Mouse (Mus musculus) liver, adult 2 months (tissue): ENCODE measurements around the gene Atp13a1. TPM values are rescaled to one million over a fixed set of nuclear protein-coding genes. Genes with fewer than 3 reads are reported as not detected.

Source experiments
- DNase-seq: peaks from one replicate; pipeline ENCODE4 v3.0.0-alpha.2; 2011; ENCODE audit warnings: low read depth, low spot score; ENCODE audit errors: extremely low read depth
- H3K27ac ChIP-seq: fragments of 200-500 bp; replicated peaks from 2 replicates; pipeline ENCODE4 v1.5.1; 2012; ENCODE audit warnings: low read depth, mild to moderate bottlenecking, control low read depth, inconsistent platforms, low read length; ENCODE audit not compliant: insufficient read depth
- H3K27me3 ChIP-seq: fragments of 200-500 bp; 2 replicates; pipeline ENCODE4 v1.6.1; 2012; ENCODE audit warnings: mild to moderate bottlenecking, moderate library complexity, low read length, inconsistent platforms; ENCODE audit not compliant: control insufficient read depth, insufficient read depth
- H3K36me3 ChIP-seq: fragments of 200-500 bp; 2 replicates; pipeline ENCODE4 v1.6.1; 2012; ENCODE audit warnings: low read length, inconsistent platforms; ENCODE audit not compliant: control insufficient read depth, insufficient read depth
- H3K4me1 ChIP-seq: fragments of 200-500 bp; 2 replicates; pipeline ENCODE4 v1.6.1; 2011; ENCODE audit warnings: low read length; ENCODE audit not compliant: control insufficient read depth, insufficient read depth
- H3K4me3 ChIP-seq: fragments of 200-500 bp; 2 replicates; pipeline ENCODE4 v1.5.1; 2011; ENCODE audit warnings: low read depth, mild to moderate bottlenecking, control low read depth, low read length, moderate library complexity; ENCODE audit not compliant: insufficient read depth
- H3K79me2 ChIP-seq: fragments of 200-500 bp; 2 replicates; pipeline ENCODE4 v1.6.1; 2012; ENCODE audit warnings: inconsistent platforms, mild to moderate bottlenecking, low read length, moderate library complexity; ENCODE audit not compliant: control insufficient read depth, insufficient read depth
- H3K9ac ChIP-seq: fragments of 200-500 bp; 2 replicates; pipeline ENCODE4 v1.6.1; 2012; ENCODE audit warnings: low read depth, mild to moderate bottlenecking, control low read depth, inconsistent platforms, low read length
- CTCF ChIP-seq: fragments of 200-500 bp; IDR thresholded peaks from 2 replicates; pipeline ENCODE4 v1.5.1; 2011; ENCODE audit warnings: low read depth, low read length, control low read depth
- POLR2A ChIP-seq: fragments of 200-500 bp; IDR thresholded peaks from 2 replicates; pipeline ENCODE4 v1.6.1; 2011; ENCODE audit warnings: low read length, control low read depth; ENCODE audit not compliant: insufficient read depth; ENCODE audit errors: extremely low read depth
- WGBS: fragments of 180-500 bp; shearing (Covaris S2); methylation state at CpG from one replicate; pipeline ENCODE4 v1.1.7; 2018; 5-methylcytosine and 5-hydroxymethylcytosine counted together
- polyA plus RNA-seq: library from polyadenylated mRNA; depleted of rRNA; stranded (reverse); fragments of >200 nt; gene quantifications from 2 replicates; pipeline ENCODE4 v1.2.3, GENCODE M21; 2012
- total RNA-seq: library from RNA; depleted of rRNA; stranded (reverse); fragments of >200 nt; gene quantifications from 2 replicates; pipeline ENCODE4 v1.2.3, GENCODE M21; 2014

Gene Atp13a1
- total and polyA plus RNA-seq, 2 experiments, result 19.4 to 60.1 TPM

DNA sequence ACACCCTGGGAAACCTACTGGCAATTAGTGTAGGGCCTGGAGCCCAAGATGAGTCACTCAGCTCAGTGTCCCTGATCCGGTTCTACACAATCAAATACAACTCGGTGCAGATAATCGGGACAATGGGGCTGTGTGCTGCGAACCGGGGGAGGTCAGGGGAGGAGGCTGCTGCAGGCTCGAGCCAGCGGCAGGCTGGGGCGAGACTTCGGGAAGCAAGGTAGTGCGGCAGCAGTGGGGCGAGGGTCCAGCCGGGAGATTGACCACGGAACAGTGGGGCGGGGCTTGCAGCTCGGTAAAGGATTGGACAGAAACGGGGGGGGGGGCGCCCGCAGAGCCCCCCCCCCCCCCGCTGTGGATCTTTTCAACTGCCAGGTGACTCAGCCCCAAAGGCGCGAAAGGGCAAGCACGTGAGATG, 31.0 kb downstream of the Atp13a1 start:
- Histone ChIP-seq H3K4me1 (peaks cover 6% of the 10 kb centered on the region; the same call in 1 of the 2 replicates), H3K9ac (peak overlapping the region; percentile 80), H3K79me2 (no peaks in the 10 kb centered on the region), H3K4me3 (peak overlapping the region; percentile 82), H3K27ac (no peak overlapping the region), H3K27me3 (no peaks in the 10 kb centered on the region), H3K36me3 (no peaks in the 10 kb centered on the region)
- 4% methylated on average over 17 of the region's 22 CpGs for WGBS
- DNase-seq, result no peak
- TF ChIP-seq CTCF (no peak), POLR2A (no peak)

DNA sequence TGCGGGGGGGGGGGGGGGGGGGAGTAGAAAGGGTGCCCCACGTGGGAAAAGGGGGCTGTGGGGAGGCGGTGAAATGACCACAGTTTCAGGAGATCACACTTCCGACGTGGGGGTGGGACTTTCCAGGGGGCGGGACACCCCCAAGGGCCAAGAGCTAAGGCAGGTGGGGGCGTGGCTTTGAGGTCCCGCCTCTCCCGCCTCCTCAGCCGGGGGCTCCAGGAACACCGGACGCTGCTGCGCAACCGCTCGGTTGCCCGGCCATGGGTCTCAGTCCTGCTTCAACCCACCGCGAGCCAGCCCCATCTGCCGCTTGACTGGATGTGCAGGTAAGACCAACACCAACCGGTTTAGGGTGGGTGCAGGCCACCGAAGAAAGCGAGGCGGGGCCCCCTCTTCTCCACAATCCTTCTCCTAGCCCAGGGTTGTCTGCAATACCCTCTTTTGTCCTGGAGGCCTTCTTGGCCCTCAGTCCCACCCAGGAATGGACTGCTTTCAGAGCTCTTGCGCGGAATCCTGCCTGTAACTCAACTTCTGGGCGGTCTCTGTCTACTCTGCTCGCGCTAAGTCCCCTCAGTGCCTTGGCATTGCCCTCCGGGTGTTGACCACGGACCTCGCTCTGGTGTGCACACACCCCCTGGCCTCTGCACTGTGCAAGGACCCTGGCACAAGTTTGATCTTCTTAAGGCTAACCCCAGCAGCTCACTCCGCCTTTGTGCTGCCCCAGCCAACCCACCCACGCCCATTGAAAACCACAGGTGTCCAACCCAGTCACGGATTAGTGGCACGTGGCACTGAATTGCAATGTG, 31.6 kb downstream of the Atp13a1 start, which contains the start of gene Lpar2:
TSS of gene Lpar2 (plus strand) at position 44 of the 806 bp plus-strand sequence.
- WGBS, result 16% methylated on average over 32 of the region's 35 CpGs
- H3K79me2 ChIP-seq, result no peaks in the 10 kb centered on the region
- TF ChIP-seq POLR2A (no peak), CTCF (no peak)
- H3K36me3 ChIP-seq, result no peaks in the 10 kb centered on the region
- H3K4me1 ChIP-seq, result peaks cover 6% of the 10 kb centered on the region; the same call in 1 of the 2 replicates
- peak; percentile 55 for DNase-seq
- H3K27me3 ChIP-seq, result no peaks in the 10 kb centered on the region
- peak within 1 kb of the TSS; percentile 80 for H3K9ac ChIP-seq
- H3K27ac ChIP-seq, result no peak within 1 kb of the TSS
- H3K4me3 ChIP-seq, result peak within 1 kb of the TSS; percentile 82

DNA sequence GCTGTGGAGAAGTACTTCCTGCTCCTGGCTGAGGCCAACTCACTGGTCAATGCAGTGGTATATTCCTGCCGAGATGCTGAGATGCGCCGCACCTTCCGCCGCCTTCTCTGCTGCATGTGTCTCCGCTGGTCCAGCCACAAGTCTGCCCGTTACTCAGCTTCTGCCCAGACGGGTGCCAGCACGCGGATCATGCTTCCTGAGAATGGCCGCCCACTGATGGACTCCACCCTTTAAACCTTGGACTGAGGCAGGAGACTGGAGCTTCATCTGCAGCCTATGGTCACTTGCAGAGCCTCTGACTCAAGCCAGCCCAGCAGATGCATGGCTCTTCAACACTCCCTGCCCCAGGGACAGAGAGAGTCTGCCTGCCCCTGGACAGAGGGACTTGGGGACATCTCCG, 35.4 kb downstream of the Atp13a1 start:
- Histone ChIP-seq H3K36me3 (no peaks in the 10 kb centered on the region), H3K27me3 (no peaks in the 10 kb centered on the region), H3K4me1 (peaks cover 6% of the 10 kb centered on the region; the same call in 1 of the 2 replicates), H3K9ac (no peak overlapping the region), H3K79me2 (no peaks in the 10 kb centered on the region), H3K4me3 (no peak overlapping the region), H3K27ac (no peak overlapping the region)
- 92% methylated on average over 12 of the region's 12 CpGs for WGBS
- no peak for DNase-seq
- TF ChIP-seq CTCF (no peak), POLR2A (no peak)

DNA sequence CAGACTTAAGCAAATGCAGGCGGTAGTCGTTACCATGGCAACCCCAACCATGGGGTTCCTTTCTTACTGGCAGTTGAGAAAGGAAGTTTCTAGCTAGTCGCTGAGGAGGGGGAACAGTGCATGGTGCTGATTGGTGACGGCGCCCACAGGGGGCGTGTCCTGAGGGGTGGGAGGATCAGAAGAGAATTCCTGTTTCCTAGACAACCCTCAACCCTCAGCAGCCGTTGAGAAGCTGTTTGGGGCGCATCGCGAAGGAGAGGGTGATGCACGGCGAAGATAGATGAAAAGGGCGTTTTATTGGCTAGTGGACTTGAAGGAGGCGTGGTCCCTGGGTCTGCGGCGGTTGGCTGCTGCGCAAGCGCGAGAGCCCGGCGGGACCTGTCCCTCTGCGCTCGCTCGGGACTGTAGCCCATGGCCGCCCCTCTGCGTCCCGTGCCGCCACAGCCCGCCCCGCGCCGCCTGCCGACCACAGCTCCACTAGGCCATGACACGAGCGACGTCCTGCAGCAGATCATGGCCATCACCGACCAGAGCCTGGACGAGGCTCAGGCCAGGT, 41.4 kb downstream of the Atp13a1 start, which contains the start of gene Pbx4:
TSS of gene Pbx4 (plus strand) at position 194 of the 556 bp plus-strand sequence.
- 2% methylated on average over 38 of the region's 38 CpGs for WGBS
- peak; percentile 54 for DNase-seq

DNA sequence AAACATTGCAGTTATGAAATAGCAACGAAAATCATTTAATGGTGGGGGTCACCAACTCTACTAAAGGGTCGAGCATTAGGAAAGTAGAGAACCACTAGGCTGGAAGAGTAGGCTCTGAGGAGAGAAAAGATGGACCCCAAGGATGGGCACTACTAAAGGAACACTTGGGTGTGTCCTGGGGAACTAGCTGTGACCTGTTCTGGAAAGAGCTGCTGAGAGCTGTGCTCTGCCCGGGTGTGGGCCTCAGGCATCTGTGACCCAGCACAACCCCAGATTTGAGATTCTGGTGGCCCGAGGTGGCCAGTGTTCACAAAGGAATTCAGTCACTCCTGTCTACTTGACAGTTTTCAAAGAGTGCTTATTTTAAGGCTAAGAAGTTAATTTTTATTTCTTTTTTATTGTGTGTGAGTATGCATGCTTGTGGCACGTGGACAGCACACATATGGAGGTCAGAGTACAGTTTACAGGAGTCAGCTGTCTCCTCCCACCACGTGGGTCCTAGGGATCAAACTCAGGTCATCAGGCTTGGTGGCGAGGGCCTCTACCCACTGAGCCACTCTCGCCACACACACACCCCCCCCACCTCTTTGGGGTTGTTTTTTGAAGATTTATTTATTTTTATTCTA, 46.2 kb downstream of the Atp13a1 start:
- peaks cover 13% of the 10 kb centered on the region for H3K4me1 ChIP-seq
- TF ChIP-seq CTCF (no peak), POLR2A (no peak)
- WGBS, result 36% methylated on average over 8 of the region's 8 CpGs

More for the DNA sequence above, 41.4 kb downstream of the Atp13a1 start, which contains the start of gene Pbx4:
- Histone ChIP-seq H3K36me3 (no peaks in the 10 kb centered on the region), H3K27ac (no peak within 1 kb of the TSS), H3K27me3 (no peaks in the 10 kb centered on the region), H3K4me1 (peaks cover 9% of the 10 kb centered on the region), H3K9ac (peak within 1 kb of the TSS; percentile 73), H3K4me3 (peak within 1 kb of the TSS; percentile 74), H3K79me2 (no peaks in the 10 kb centered on the region)
- TF ChIP-seq POLR2A, result no peak
- TF ChIP-seq CTCF, result no peak

More for the DNA sequence above, 46.2 kb downstream of the Atp13a1 start:
- H3K9ac ChIP-seq, result no peak overlapping the region
- H3K79me2 ChIP-seq, result no peaks in the 10 kb centered on the region
- no peak overlapping the region for H3K4me3 ChIP-seq
- H3K27ac ChIP-seq, result peak overlapping the region; percentile 73
- no peaks in the 10 kb centered on the region for H3K36me3 ChIP-seq
- no peaks in the 10 kb centered on the region for H3K27me3 ChIP-seq
- peak; percentile 92 for DNase-seq
